Mouse (Mus musculus): ENCODE measurements at regions not wholly inside any gene's neighbourhood (a gene's known extent, or its start where the extent isn't known, plus 50 kb on each side); places are given as distances from the start of the nearest gene placed in this dataset.

DNA sequence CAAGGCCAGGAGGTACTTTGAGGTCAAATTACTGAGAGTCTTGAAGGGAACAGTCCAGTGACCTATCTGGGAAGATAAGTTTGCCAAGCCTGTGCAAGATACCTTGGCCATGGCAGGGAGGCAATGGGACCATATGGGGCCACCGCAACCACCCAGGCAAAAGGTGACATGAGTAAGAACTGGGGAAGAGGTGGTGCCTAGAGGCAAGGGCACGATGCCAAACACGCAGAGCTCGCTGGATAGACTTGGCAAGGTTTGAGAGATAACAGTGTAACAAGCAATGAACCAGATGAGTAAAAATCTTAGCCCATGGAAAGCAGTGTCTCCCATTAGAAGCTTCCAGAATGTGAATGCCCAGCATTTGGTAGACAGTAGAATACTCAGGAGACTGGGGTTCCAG is 128.1 kb downstream of the Dhx15 start:
- H3K4me1 ChIP-seq (ENCODE audit: control insufficient read depth in 1 of 2, insufficient read depth in 2 of 2): peaks cover 4 to 6% of the 10 kb centered on the region in 2 experiments; a peak in 3 of 4 replicates
- dilution Hi-C loops (cut with MboI; ENCODE audit: extremely low pct_ligation_motif_present, extremely low pct_unique_long_range_greater_than_20kb, low sequenced_read_pairs) (no loop called here), in situ Hi-C loops (cut with MboI; ENCODE audit: low pct_ligation_motif_present, low pct_unique_long_range_greater_than_20kb, low sequenced_read_pairs) (no loop called here)
- no peak overlapping the region for H3K4me3 ChIP-seq (replicated peaks in 1 of 3; ENCODE audit: low read depth in 2 of 3, low read length in 2 of 3, poor library complexity in 1 of 3)
- no peak overlapping the region for H3K9ac ChIP-seq (ENCODE audit: insufficient read depth, low read depth)
- DNase-seq (ENCODE audit: extremely low read depth): no peak
- TF ChIP-seq RCOR1 (conservative IDR thresholded peaks at IDR 0.05; ENCODE audit: low read depth, low read length) (no peak), MAX (IDR thresholded peaks at IDR 0.05; ENCODE audit: low read length) (no peak), RAD21 (IDR thresholded peaks at IDR 0.05; ENCODE audit: low read depth, low read length) (no peak), MAZ (IDR thresholded peaks at IDR 0.05; ENCODE audit: low read depth, low read length) (no peak), MEF2A (IDR thresholded peaks at IDR 0.05; ENCODE audit: borderline replicate concordance, low read depth, low read length) (no peak), MYC (IDR thresholded peaks at IDR 0.05; ENCODE audit: low read depth, low read length) (no peak)
- no peaks in the 10 kb centered on the region for H3K36me3 ChIP-seq (replicated peaks in 1 of 2; ENCODE audit: control insufficient read depth in 1 of 2, insufficient read depth in 1 of 2, low read length in 1 of 2)
- H3K4me2 ChIP-seq (ENCODE audit: insufficient read depth, low read depth, poor library complexity, severe bottlenecking): no peak overlapping the region
- no peaks in the 10 kb centered on the region for H3K79me2 ChIP-seq (replicated peaks; ENCODE audit: control insufficient read depth, extremely low read depth, insufficient read depth, poor library complexity, severe bottlenecking)
- no peaks in the 10 kb centered on the region for H3K27me3 ChIP-seq (replicated peaks)
- H3K27ac ChIP-seq (ENCODE audit: insufficient read depth, low read depth): no peak overlapping the region
- H3K9me3 ChIP-seq (replicated peaks; ENCODE audit: low read length): no peaks in the 10 kb centered on the region

GRCm38 (mm10) chr5:52061226-52061625 is 129.1 kb downstream of the Dhx15 start:
- Histone ChIP-seq H3K27me3 (replicated peaks) (no peaks in the 10 kb centered on the region), H3K36me3 (replicated peaks in 1 of 2; ENCODE audit: control insufficient read depth in 1 of 2, insufficient read depth in 1 of 2, low read length in 1 of 2) (no peaks in the 10 kb centered on the region), H3K9ac (ENCODE audit: insufficient read depth, low read depth) (no peak overlapping the region), H3K4me3 (replicated peaks in 1 of 3; ENCODE audit: low read depth in 2 of 3, low read length in 2 of 3, poor library complexity in 1 of 3) (no peak overlapping the region), H3K4me1 (ENCODE audit: control insufficient read depth in 1 of 2, insufficient read depth in 2 of 2) (peaks cover 4 to 6% of the 10 kb centered on the region in 2 experiments; a peak in 3 of 4 replicates), H3K27ac (ENCODE audit: insufficient read depth, low read depth) (no peak overlapping the region), H3K79me2 (replicated peaks; ENCODE audit: control insufficient read depth, extremely low read depth, insufficient read depth, poor library complexity, severe bottlenecking) (no peaks in the 10 kb centered on the region), H3K9me3 (replicated peaks; ENCODE audit: low read length) (no peaks in the 10 kb centered on the region), H3K4me2 (ENCODE audit: insufficient read depth, low read depth, poor library complexity, severe bottlenecking) (no peak overlapping the region)
- dilution Hi-C loops (cut with MboI; ENCODE audit: extremely low pct_ligation_motif_present, extremely low pct_unique_long_range_greater_than_20kb, low sequenced_read_pairs) (no loop called here), in situ Hi-C loops (cut with MboI; ENCODE audit: low pct_ligation_motif_present, low pct_unique_long_range_greater_than_20kb, low sequenced_read_pairs) (no loop called here)
- TF ChIP-seq TCF12 (IDR thresholded peaks at IDR 0.05; ENCODE audit: low read depth, low read length): no peak
- TF ChIP-seq ELF1 (IDR thresholded peaks at IDR 0.05; ENCODE audit: low read depth, low read length): no peak
- TF ChIP-seq EP300 (IDR thresholded peaks at IDR 0.05; ENCODE audit: low read length): no peak
- TF ChIP-seq BHLHE40 (IDR thresholded peaks at IDR 0.05; ENCODE audit: low read depth, low read length): no peak
- no peak for TF ChIP-seq ETS1 (conservative IDR thresholded peaks at IDR 0.05; ENCODE audit: low read depth, low read length)
- TF ChIP-seq MAFK (IDR thresholded peaks at IDR 0.05; ENCODE audit: insufficient replicate concordance, low read length): no peak
- TF ChIP-seq ZKSCAN1 (IDR thresholded peaks at IDR 0.05; ENCODE audit: borderline replicate concordance, low read depth, low read length): no peak
- TF ChIP-seq MXI1 (IDR thresholded peaks at IDR 0.05; ENCODE audit: low read depth, low read length): no peak
- TF ChIP-seq CHD2 (IDR thresholded peaks at IDR 0.05; ENCODE audit: low read length): no peak
- no peak for TF ChIP-seq MYC (IDR thresholded peaks at IDR 0.05; ENCODE audit: low read depth, low read length)
- no peak for TF ChIP-seq MAX (IDR thresholded peaks at IDR 0.05; ENCODE audit: low read length)
- TF ChIP-seq NELFE (IDR thresholded peaks at IDR 0.05; ENCODE audit: low read depth, low read length): no peak
- no peak for TF ChIP-seq TBP (conservative IDR thresholded peaks at IDR 0.05; ENCODE audit: low read depth, low read length)
- TF ChIP-seq CTCF (conservative IDR thresholded peaks at IDR 0.05 in 1 of 2, IDR thresholded peaks at IDR 0.05 in 1 of 2; ENCODE audit: low read depth in 2 of 2, low read length in 2 of 2): no peak
- no peak for TF ChIP-seq HCFC1 (IDR thresholded peaks at IDR 0.05; ENCODE audit: low read depth, low read length)
- no peak for TF ChIP-seq GABPA (IDR thresholded peaks at IDR 0.05; ENCODE audit: insufficient replicate concordance, low read depth, low read length)
- TF ChIP-seq USF1 (IDR thresholded peaks at IDR 0.05; ENCODE audit: low read depth, low read length): no peak
- DNase-seq (ENCODE audit: extremely low read depth): no peak
